Mouse (Mus musculus) lung, postnatal 0 days (tissue): Measurements from ENCODE around the gene Lsm4.

ENCODE experiments used
- CTCF ChIP-seq: IDR thresholded peaks from 2 replicates; pipeline ENCODE4 v1.5.1; 2016; ENCODE audit warnings: antibody characterized with exemption, mild to moderate bottlenecking
- EP300 ChIP-seq: IDR thresholded peaks from 2 replicates; pipeline ENCODE4 v1.6.1; 2016; ENCODE audit warnings: antibody characterized with exemption, mild to moderate bottlenecking, control low read depth

GRCm38 (mm10) chr8:70664631-70665030 lies 8.4 kb upstream of the Lsm4 start:
- TF ChIP-seq CTCF (no peak), EP300 (no peak)
